Mouse (Mus musculus) left cerebral cortex, postnatal 36 days (tissue): ENCODE measurements around the gene Akr1d1. TPM values are rescaled to one million over a fixed set of nuclear protein-coding genes. Genes with fewer than 3 reads are reported as not detected.

Source experiments
- DNase-seq, 2 experiments: peaks; one replicate each; pipeline ENCODE4 v3.0.0; 2021 to 2022; ENCODE audit warnings: low spot score in 2 of 2, mixed read lengths in 1 of 2
- intact Hi-C: fragments of 180-260 bp; cut with DNase I; formaldehyde crosslinking; loops from one replicate; pipeline ENCODE4 v1.15.1; 2025
- total RNA-seq, 2 experiments: library from RNA; stranded (reverse); gene quantifications; 2 replicates each; pipeline ENCODE4 v1.2.3; 2021

Gene Akr1d1
- total RNA-seq, 2 experiments from 2014 or later: not detected

GRCm38 (mm10) chr6:37553926-37554325 is 24.0 kb downstream of the Akr1d1 start:
- intact Hi-C loops: no loop called here
- no peak for DNase-seq

DNA sequence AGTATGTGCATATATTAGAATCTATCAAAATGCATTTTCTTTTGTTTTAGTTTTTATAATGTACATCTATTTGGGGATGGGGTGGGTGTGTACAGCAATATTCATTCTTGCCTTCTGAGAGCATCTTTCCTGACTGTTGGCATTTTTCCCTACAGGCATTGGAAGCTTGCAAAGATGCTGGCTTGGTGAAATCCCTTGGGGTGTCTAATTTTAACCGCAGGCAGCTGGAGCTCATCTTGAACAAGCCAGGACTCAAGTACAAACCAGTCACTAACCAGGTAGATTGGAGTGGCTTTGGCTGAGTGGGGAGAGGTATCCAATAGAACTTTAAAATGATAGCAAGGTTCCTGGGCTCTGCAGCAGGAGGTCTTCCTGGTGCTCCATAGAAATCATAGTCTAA is 24.4 kb downstream of the Akr1d1 start:
- DNase-seq: no peak
- intact Hi-C loops: no loop called here

GRCm38 (mm10) chr6:37563861-37564260 is 33.9 kb downstream of the Akr1d1 start:
- intact Hi-C loops: no loop called here
- no peak for DNase-seq

GRCm38 (mm10) chr6:37567363-37567762 is 37.4 kb downstream of the Akr1d1 start:
- intact Hi-C loops: no loop called here
- no peak for DNase-seq

DNA sequence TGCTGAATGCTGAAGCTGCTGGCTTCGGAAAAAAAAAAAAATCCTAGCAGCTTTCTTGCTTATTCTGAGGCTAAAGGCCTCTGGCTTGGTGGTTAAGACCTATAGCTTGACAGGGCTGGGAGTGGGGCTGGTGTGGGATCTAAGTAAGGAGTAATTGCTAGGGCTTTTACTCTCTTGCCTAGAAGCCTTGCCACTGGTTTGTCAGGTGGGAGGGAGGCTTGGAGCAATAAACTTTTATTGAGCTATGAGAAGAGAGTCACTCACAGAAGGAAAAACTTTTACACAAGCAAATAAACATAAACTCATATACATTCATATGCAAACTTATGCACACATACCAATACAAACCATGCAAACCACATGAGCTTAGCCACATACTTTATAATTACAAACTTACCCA is 42.0 kb downstream of the Akr1d1 start:
- intact Hi-C loops: no loop called here

GRCm38 (mm10) chr6:37572935-37573334 is 43.0 kb downstream of the Akr1d1 start:
- intact Hi-C loops: no loop called here
- DNase-seq: no peak

More for the DNA sequence above, 42.0 kb downstream of the Akr1d1 start:
- DNase-seq: no peak

DNA sequence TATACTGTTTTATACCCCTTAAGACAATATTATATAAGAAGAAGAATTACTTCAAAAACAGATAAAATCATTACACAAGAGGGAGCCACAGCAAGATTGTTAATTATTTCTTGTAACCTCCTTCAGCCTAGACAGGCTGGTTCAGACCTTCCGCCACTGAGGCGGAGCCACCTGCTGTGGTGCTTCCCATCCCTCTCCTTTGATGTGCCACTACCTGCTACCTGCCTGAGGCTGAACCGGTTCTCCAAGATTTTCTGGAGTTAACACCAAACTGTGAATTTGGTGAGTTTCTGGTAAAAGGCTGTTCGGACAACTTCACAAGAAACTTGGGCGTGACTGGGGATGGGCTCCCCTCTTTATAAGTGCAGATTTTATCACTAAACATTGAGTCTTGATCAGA is 50.5 kb downstream of the Akr1d1 start:
- no peak for DNase-seq
- intact Hi-C loops: no loop called here

GRCm38 (mm10) chr6:37589340-37589962 is 59.5 kb downstream of the Akr1d1 start:
- intact Hi-C loops: no loop called here

DNA sequence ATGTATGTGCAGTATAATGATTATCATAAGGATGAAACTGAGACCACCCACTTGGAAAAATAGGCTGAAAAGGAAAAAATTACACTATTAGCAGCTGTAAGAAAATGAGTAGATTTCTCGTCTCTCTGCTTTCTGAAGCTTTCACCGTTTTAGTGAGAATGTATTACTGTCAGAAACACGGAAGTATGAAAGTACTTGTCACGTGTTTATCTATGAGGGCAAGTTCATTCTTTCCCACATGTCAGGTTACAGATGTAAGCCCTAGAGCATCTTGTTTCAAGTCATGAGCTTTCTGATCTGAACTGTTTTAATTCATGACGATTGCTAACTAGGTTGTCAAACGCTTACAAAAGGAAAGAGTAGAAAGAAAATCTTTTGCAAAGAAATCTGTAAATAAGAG is 60.8 kb downstream of the Akr1d1 start:
- no peak for DNase-seq
- intact Hi-C loops: loop anchor here (2.0 to 10.0 kb wide), 2 partner anchors 280 to 474 kb away; partner anchors contain the start of gene Trim24

More at GRCm38 (mm10) chr6:37589340-37589962, 59.5 kb downstream of the Akr1d1 start:
- DNase-seq: peak; percentile 26 to 46

- intact Hi-C loops: loop anchor here (10.0 kb wide), 1 partner anchor 472 kb away; no protein-coding TSS in a partner anchor
- peak in 1 of 2 experiments; percentile 35 for DNase-seq
These were observed 62.4 kb downstream of the Akr1d1 start for GRCm38 (mm10) chr6:37592101-37593032.

- intact Hi-C loops: loop anchor here (10.0 kb wide), 1 partner anchor 472 kb away; no protein-coding TSS in a partner anchor
- DNase-seq: no peak
These were observed 63.0 kb downstream of the Akr1d1 start for GRCm38 (mm10) chr6:37593033-37593374.

DNA sequence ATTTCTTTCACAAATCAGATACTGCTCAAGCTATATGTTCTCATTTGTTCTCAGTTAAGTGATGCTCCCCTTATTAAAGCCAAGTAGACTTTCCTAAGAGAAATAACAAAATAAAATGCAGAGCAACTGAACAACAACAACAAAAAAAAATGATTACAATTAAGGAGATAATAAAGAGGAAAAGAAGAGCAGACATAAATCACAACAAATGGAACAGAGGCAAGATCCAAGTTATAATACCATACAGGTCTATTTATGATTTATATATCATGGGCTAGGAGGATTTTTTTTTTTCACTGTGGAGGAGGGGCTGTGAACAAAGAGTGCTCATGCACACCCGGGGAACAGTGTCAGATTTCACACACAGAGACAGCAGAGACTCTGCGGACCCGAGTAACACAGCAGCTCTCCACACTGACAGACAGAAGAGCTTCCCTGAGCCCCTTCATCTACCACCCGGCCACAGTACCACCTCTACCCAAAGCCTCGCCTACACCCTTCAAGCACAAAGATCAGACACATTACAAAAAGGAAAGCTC is 63.6 kb downstream of the Akr1d1 start:
- intact Hi-C loops: loop anchor here (10.0 kb wide), 1 partner anchor 471 kb away; no protein-coding TSS in a partner anchor
- no peak for DNase-seq

GRCm38 (mm10) chr6:37597088-37597487 is 67.1 kb downstream of the Akr1d1 start:
- intact Hi-C loops: loop anchor here (10.0 kb wide), 1 partner anchor 468 kb away; no protein-coding TSS in a partner anchor
- DNase-seq: no peak

GRCm38 (mm10) chr6:37598033-37598432 is 68.1 kb downstream of the Akr1d1 start:
- no peak for DNase-seq
- intact Hi-C loops: loop anchor here (10.0 kb wide), 1 partner anchor 467 kb away; no protein-coding TSS in a partner anchor

GRCm38 (mm10) chr6:37600976-37601498 is 71.1 kb downstream of the Akr1d1 start:
- intact Hi-C loops: no loop called here
- no peak for DNase-seq

DNA sequence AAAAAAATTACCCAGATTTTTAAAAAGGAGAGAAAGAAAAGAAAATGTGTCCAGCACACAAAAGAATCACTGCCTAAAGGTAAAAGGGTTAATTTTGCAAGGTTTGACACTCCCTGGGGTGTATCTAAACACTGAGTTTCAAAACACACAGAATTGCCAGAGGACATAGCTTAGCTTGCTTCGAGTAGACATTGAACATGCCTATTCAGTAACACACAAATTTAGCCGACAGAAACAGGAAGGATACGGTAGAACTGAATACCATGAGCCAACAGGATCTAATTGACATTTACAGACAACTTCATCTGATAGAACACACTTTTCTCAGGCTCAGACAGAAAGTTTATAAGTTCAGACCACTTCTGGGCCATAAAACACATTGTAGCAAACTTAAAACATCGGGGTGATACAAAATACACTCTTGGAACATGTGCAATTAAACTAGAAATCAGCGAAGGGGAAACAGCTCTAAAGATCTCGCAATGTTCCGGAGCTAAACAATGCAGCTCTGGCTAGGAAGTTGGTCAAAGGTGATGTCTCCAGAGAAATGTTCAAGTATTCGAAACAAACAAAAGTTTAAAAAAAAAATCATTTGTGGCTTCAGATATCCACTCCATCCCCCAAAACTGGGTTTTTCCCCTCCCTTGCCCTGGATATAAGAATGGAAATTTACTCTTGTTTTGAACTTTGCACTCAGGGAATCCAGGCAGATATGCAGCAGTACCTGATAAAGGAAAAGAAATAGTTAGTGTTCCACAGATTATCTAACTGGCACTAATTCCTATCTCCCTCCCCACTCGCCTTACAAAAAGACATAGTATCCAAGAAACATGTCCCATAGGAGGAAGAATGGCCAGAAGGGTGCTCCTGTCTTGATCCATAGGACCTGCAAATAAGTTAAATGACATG is 73.1 kb downstream of the Akr1d1 start:
- intact Hi-C loops: no loop called here
- DNase-seq: no peak

- intact Hi-C loops: no loop called here
- no peak for DNase-seq
These were observed 74.4 kb downstream of the Akr1d1 start for GRCm38 (mm10) chr6:37604178-37604883.

- intact Hi-C loops: no loop called here
- DNase-seq: no peak
These were observed 74.9 kb downstream of the Akr1d1 start for GRCm38 (mm10) chr6:37604884-37605269.
